Comparison of ENCODE assay signal across 24 mouse cellular contexts in genomic region chr16:90551041-90551440, GRCm38 (mm10).
A peak's percentile ranks its signal among the peaks of the same experiment; 100 is the strongest.
DNase-seq lines count a peak whose midpoint lies in the region; ATAC-seq and TF ChIP-seq lines count a peak whose summit lies in the region.
"Had no signal": no experiment of that assay in that cellular context is flagged by ENCODE, and none has a peak within 500 bp of the region (broad histone marks: within the 10 kb centered on the region; RNA-seq: fewer than 3 reads in every experiment).

No protein-coding gene starts in this region.

- no peaks in the 10 kb centered on the region for H3K9me3 ChIP-seq in hindbrain, postnatal 0 days (ENCODE audit: low read length)
- peaks cover 11% of the 10 kb centered on the region; the same call in 1 of the 2 replicates for H3K9me3 ChIP-seq in hindbrain, embryonic 14.5 days (ENCODE audit: control insufficient read depth, low read length)
- no peaks in the 10 kb centered on the region for H3K9me3 ChIP-seq in lung, embryonic 15.5 days
- H3K9me3 ChIP-seq in lung, postnatal 0 days (ENCODE audit: low read length), result no peaks in the 10 kb centered on the region
- H3K9me3 ChIP-seq: embryonic facial prominence, embryonic 15.5 days had no signal

- H3K4me2 ChIP-seq in hindbrain, postnatal 0 days (ENCODE audit: low read depth, low read length), result no peak overlapping the region
- no peak overlapping the region for H3K4me2 ChIP-seq in hindbrain, embryonic 14.5 days (replicated peaks)
- H3K4me2 ChIP-seq in lung, embryonic 15.5 days, result no peak overlapping the region
- no peak overlapping the region for H3K4me2 ChIP-seq in lung, postnatal 0 days (replicated peaks; ENCODE audit: low read depth, low read length)
- H3K4me2 ChIP-seq: embryonic facial prominence, embryonic 13.5 days; embryonic facial prominence, embryonic 15.5 days; forebrain, embryonic 13.5 days had no signal

- WGBS in hindbrain, postnatal 0 days, result 84% methylated on average over 3 of the region's 3 CpGs
- WGBS in hindbrain, embryonic 14.5 days, result 86% methylated on average over 3 of the region's 3 CpGs
- 35% methylated on average over 3 of the region's 3 CpGs for WGBS in lung, embryonic 15.5 days
- 52% methylated on average over 3 of the region's 3 CpGs for WGBS in lung, postnatal 0 days

- no peak for TF ChIP-seq CTCF in hindbrain, postnatal 0 days (IDR thresholded peaks at IDR 0.05; ENCODE audit: low read depth)
- TF ChIP-seq CTCF in lung, postnatal 0 days (IDR thresholded peaks at IDR 0.05), result peak; percentile 33

- H3K27ac ChIP-seq in hindbrain, postnatal 0 days, result peak overlapping the region; percentile 26; the same call in 1 of the 2 replicates
- H3K27ac ChIP-seq in hindbrain, embryonic 14.5 days, result no peak overlapping the region
- H3K27ac ChIP-seq in lung, embryonic 15.5 days, result no peak overlapping the region
- H3K27ac ChIP-seq in lung, postnatal 0 days (ENCODE audit: low read length), result no peak overlapping the region
- H3K27ac ChIP-seq: embryonic facial prominence, embryonic 13.5 days; embryonic facial prominence, embryonic 15.5 days; forebrain, embryonic 10.5 days; forebrain, embryonic 13.5 days had no signal

- H3K4me1 ChIP-seq in hindbrain, postnatal 0 days (ENCODE audit: insufficient read depth, low read length), result no peaks in the 10 kb centered on the region
- H3K4me1 ChIP-seq in hindbrain, embryonic 14.5 days (replicated peaks; ENCODE audit: control insufficient read depth, insufficient read depth, low read length), result 0 out of 2 replicates have a peak, but pooled peaks cover 15% of the 10 kb centered on the region
- 0 out of 2 replicates have a peak, but pooled peaks cover 3% of the 10 kb centered on the region for H3K4me1 ChIP-seq in lung, embryonic 15.5 days
- H3K4me1 ChIP-seq in lung, postnatal 0 days (ENCODE audit: insufficient read depth, low read depth, low read length), result no peaks in the 10 kb centered on the region

- H3K4me3 ChIP-seq in hindbrain, postnatal 0 days (ENCODE audit: low read length), result no peak overlapping the region
- no peak overlapping the region for H3K4me3 ChIP-seq in hindbrain, embryonic 14.5 days (replicated peaks; ENCODE audit: low read length)
- no peak overlapping the region for H3K4me3 ChIP-seq in lung, embryonic 15.5 days
- no peak overlapping the region for H3K4me3 ChIP-seq in lung, postnatal 0 days (ENCODE audit: low read depth, low read length)
- H3K4me3 ChIP-seq: embryonic facial prominence, embryonic 13.5 days; embryonic facial prominence, embryonic 15.5 days; erythroblast, embryonic 14.5 days; forebrain, embryonic 10.5 days; forebrain, embryonic 13.5 days had no signal

- no peak for ATAC-seq in hindbrain, postnatal 0 days
- ATAC-seq in hindbrain, embryonic 14.5 days (ENCODE audit: low FRiP score), result no peak
- peak; percentile 56; the same call in 1 of the 2 replicates for ATAC-seq in lung, embryonic 15.5 days (ENCODE audit: borderline replicate concordance, extremely low read depth, low FRiP score, low TSS enrichment)
- peak; percentile 73 for ATAC-seq in lung, postnatal 0 days
- ATAC-seq: forebrain, embryonic 13.5 days; forebrain, embryonic 16.5 days had no signal

- no peak for DNase-seq in hindbrain, postnatal 0 days (ENCODE audit: low spot score)
- DNase-seq in hindbrain, embryonic 14.5 days (ENCODE audit: low spot score), result no peak
- DNase-seq in lung, postnatal 14 days, result no peak
- peak; percentile 51 for DNase-seq in lung, postnatal 0 days (ENCODE audit: low spot score)
- no peak for DNase-seq in lung, postnatal 25 days (ENCODE audit: low spot score)
- DNase-seq in lung, postnatal 36 days, result peak; percentile 36
- no peak for DNase-seq in spleen, adult 18-20 months
- DNase-seq: adrenal gland, adult 2 months; adrenal gland, postnatal 10 days; adrenal gland, postnatal 25 days; cerebellum, adult 11 months; cerebellum, adult 18-20 months; cerebellum, adult 8-10 months; cerebellum, adult 9-11 months; cerebellum, postnatal 14 days; cerebellum, postnatal 36 days; embryo, embryonic 11 days had no signal

- TF ChIP-seq EP300 in lung, postnatal 0 days (IDR thresholded peaks at IDR 0.05), result no peak

- H3K27me3 ChIP-seq in hindbrain, postnatal 0 days (ENCODE audit: insufficient read depth, low read length), result no peaks in the 10 kb centered on the region
- no peaks in the 10 kb centered on the region for H3K27me3 ChIP-seq in hindbrain, embryonic 14.5 days (ENCODE audit: control insufficient read depth, insufficient read depth, low read length)
- no peaks in the 10 kb centered on the region for H3K27me3 ChIP-seq in lung, embryonic 15.5 days
- H3K27me3 ChIP-seq in lung, postnatal 0 days (replicated peaks; ENCODE audit: insufficient read depth, low read length), result no peaks in the 10 kb centered on the region
- H3K27me3 ChIP-seq: embryonic facial prominence, embryonic 13.5 days; embryonic facial prominence, embryonic 15.5 days had no signal

- H3K9ac ChIP-seq in hindbrain, postnatal 0 days (replicated peaks; ENCODE audit: low read length), result no peak overlapping the region
- no peak overlapping the region for H3K9ac ChIP-seq in hindbrain, embryonic 14.5 days
- H3K9ac ChIP-seq in lung, embryonic 15.5 days, result no peak overlapping the region
- H3K9ac ChIP-seq in lung, postnatal 0 days (replicated peaks; ENCODE audit: low read depth), result no peak overlapping the region
- H3K9ac ChIP-seq: embryonic facial prominence, embryonic 13.5 days; embryonic facial prominence, embryonic 15.5 days; forebrain, embryonic 13.5 days had no signal

- no peaks in the 10 kb centered on the region for H3K36me3 ChIP-seq in hindbrain, postnatal 0 days (ENCODE audit: insufficient read depth, low read length)
- H3K36me3 ChIP-seq in hindbrain, embryonic 14.5 days (replicated peaks; ENCODE audit: control insufficient read depth, insufficient read depth), result no peaks in the 10 kb centered on the region
- H3K36me3 ChIP-seq in lung, embryonic 15.5 days, result no peaks in the 10 kb centered on the region
- no peaks in the 10 kb centered on the region for H3K36me3 ChIP-seq in lung, postnatal 0 days (ENCODE audit: insufficient read depth, low read length)
- H3K36me3 ChIP-seq: embryonic facial prominence, embryonic 13.5 days; embryonic facial prominence, embryonic 15.5 days; forebrain, embryonic 10.5 days had no signal

Comparison
In these comparisons a context has a peak if more than half of its experiments do, and no peak if none do; other contexts are left out.
1. DNase-seq: peak in lung, postnatal 0 days (single experiment) and lung, postnatal 36 days (single experiment); none in hindbrain, postnatal 0 days (single experiment), hindbrain, embryonic 14.5 days (single experiment), lung, postnatal 14 days (single experiment), lung, postnatal 25 days (single experiment) and spleen, adult 18-20 months (0 of 2).
2. ATAC-seq: peak in lung, embryonic 15.5 days (single experiment) and lung, postnatal 0 days (single experiment); none in hindbrain, postnatal 0 days (single experiment) and hindbrain, embryonic 14.5 days (single experiment).